Mouse (Mus musculus) embryo, embryonic 11 days (tissue): ENCODE data around the gene Gm11562.
"Not testable (repeated sequence)": the region's sequence is repeated elsewhere in the genome, so short reads cannot be mapped to it uniquely, and the experiment has no call there.

Source experiments
- DNase-seq: peaks from one replicate; pipeline ENCODE4 v3.0.0-alpha.2; 2015

Gm11562 gene

GRCm38 (mm10) chr11:99620335-99620734, at the start of gene Gm11562:
Gm11562 (minus strand) TSS chr11:99620435.
- DNase-seq = no peak

- DNase-seq = no peak
Measured at GRCm38 (mm10) chr11:99665860-99666259, 45.6 kb upstream of the Gm11562 start, which contains the start of gene Krtap4-6. Krtap4-6 (minus strand) TSS chr11:99665960.

GRCm38 (mm10) chr11:99662802-99663201, 42.6 kb upstream of the Gm11562 start:
- DNase-seq = no peak

GRCm38 (mm10) chr11:99659256-99659655, 39.0 kb upstream of the Gm11562 start:
- no peak for DNase-seq

- not testable (repeated sequence) for DNase-seq
Measured at GRCm38 (mm10) chr11:99658467-99659010, 38.3 kb upstream of the Gm11562 start, which contains the start of gene Gm11563. Gm11563 (minus strand) TSS chr11:99658960.

GRCm38 (mm10) chr11:99657051-99657450, 36.8 kb upstream of the Gm11562 start:
- no peak for DNase-seq

- no peak for DNase-seq
Measured at GRCm38 (mm10) chr11:99650136-99650535, 29.9 kb upstream of the Gm11562 start, which contains the start of gene Gm11555. Gm11555 (minus strand) TSS chr11:99650236.

- no peak for DNase-seq
Measured at GRCm38 (mm10) chr11:99646444-99646843, 26.2 kb upstream of the Gm11562 start.

GRCm38 (mm10) chr11:99644351-99644750, 24.1 kb upstream of the Gm11562 start:
- no peak for DNase-seq

GRCm38 (mm10) chr11:99643635-99644139, 23.5 kb upstream of the Gm11562 start, which contains the start of gene Krtap4-7:
Krtap4-7 (minus strand) TSS chr11:99644089.
- not testable (repeated sequence) for DNase-seq

- DNase-seq = no peak
Measured at GRCm38 (mm10) chr11:99640926-99641325, 20.7 kb upstream of the Gm11562 start.

- no peak for DNase-seq
Measured at GRCm38 (mm10) chr11:99637086-99637485, 16.9 kb upstream of the Gm11562 start.

GRCm38 (mm10) chr11:99634653-99635134, 14.5 kb upstream of the Gm11562 start, which contains the start of gene Krtap4-2:
Krtap4-2 (minus strand) TSS chr11:99635084.
- no peak for DNase-seq

GRCm38 (mm10) chr11:99633293-99633692, 13.1 kb upstream of the Gm11562 start:
- DNase-seq = no peak

GRCm38 (mm10) chr11:99630890-99631289, 10.7 kb upstream of the Gm11562 start:
- no peak for DNase-seq

GRCm38 (mm10) chr11:99628138-99628537, 7.9 kb upstream of the Gm11562 start, which contains the start of gene Krtap4-1:
Krtap4-1 (minus strand) TSS chr11:99628238.
- no peak for DNase-seq

- no peak for DNase-seq
Measured at GRCm38 (mm10) chr11:99614796-99615363, 5.4 kb downstream of the Gm11562 start, which contains the start of gene Krtap2-4. Krtap2-4 (minus strand) TSS chr11:99614846.

GRCm38 (mm10) chr11:99610089-99610488, 10.1 kb downstream of the Gm11562 start, which contains the start of gene Gm11937:
Gm11937 (minus strand) TSS chr11:99610189.
- DNase-seq = not testable (repeated sequence)

- DNase-seq = no peak
Measured at GRCm38 (mm10) chr11:99609126-99609525, 11.1 kb downstream of the Gm11562 start.

- not testable (repeated sequence) for DNase-seq
Measured at GRCm38 (mm10) chr11:99603208-99603607, 17.0 kb downstream of the Gm11562 start, which contains the start of gene Gm11938. Gm11938 (minus strand) TSS chr11:99603308.

GRCm38 (mm10) chr11:99597742-99598141, 22.5 kb downstream of the Gm11562 start, which contains the start of gene Krtap9-3:
Krtap9-3 (minus strand) TSS chr11:99598105.
- not testable (repeated sequence) for DNase-seq

GRCm38 (mm10) chr11:99590981-99591380, 29.3 kb downstream of the Gm11562 start, which contains the start of gene Krtap1-3:
Krtap1-3 (minus strand) TSS chr11:99591339.
- DNase-seq = no peak

- DNase-seq = no peak
Measured at GRCm38 (mm10) chr11:99585096-99585495, 35.1 kb downstream of the Gm11562 start.
